Mouse (Mus musculus) liver, adult (tissue): ENCODE data around the gene Cd247.

Experiments
- GATA4 ChIP-seq: IDR thresholded peaks from 2 replicates; pipeline ENCODE4 v1.6.1; 2014; ENCODE audit warnings: mild to moderate bottlenecking, low read length; ENCODE audit not compliant: insufficient replicate concordance

The Cd247 gene

GRCm38 (mm10) chr1:165768894-165769512, 19.5 kb upstream of the Cd247 start:
- 0 out of 2 replicates have a peak, but pooled peaks have one; percentile 14 for TF ChIP-seq GATA4

GRCm38 (mm10) chr1:165770181-165770759, 18.2 kb upstream of the Cd247 start:
- no peak for TF ChIP-seq GATA4

- TF ChIP-seq GATA4: peak; percentile 57; the same call in 1 of the 2 replicates
Measured at GRCm38 (mm10) chr1:165771491-165771897, 17.0 kb upstream of the Cd247 start.

GRCm38 (mm10) chr1:165771998-165772397, 16.5 kb upstream of the Cd247 start:
- no peak for TF ChIP-seq GATA4

- TF ChIP-seq GATA4: no peak
Measured at GRCm38 (mm10) chr1:165775518-165776294, 12.8 kb upstream of the Cd247 start.

GRCm38 (mm10) chr1:165779954-165780585, 8.4 kb upstream of the Cd247 start:
- TF ChIP-seq GATA4: no peak

GRCm38 (mm10) chr1:165780586-165781111, 7.8 kb upstream of the Cd247 start:
- no peak for TF ChIP-seq GATA4

GRCm38 (mm10) chr1:165781426-165781825, 7.1 kb upstream of the Cd247 start:
- TF ChIP-seq GATA4: no peak

GRCm38 (mm10) chr1:165781911-165782310, 6.6 kb upstream of the Cd247 start:
- TF ChIP-seq GATA4: no peak

- no peak for TF ChIP-seq GATA4
Measured at GRCm38 (mm10) chr1:165786296-165786695, 2.2 kb upstream of the Cd247 start.

GRCm38 (mm10) chr1:165789066-165789660, 682 bp downstream of the Cd247 start:
- no peak for TF ChIP-seq GATA4

GRCm38 (mm10) chr1:165789963-165790362, 1.5 kb downstream of the Cd247 start:
- no peak for TF ChIP-seq GATA4

GRCm38 (mm10) chr1:165790461-165791210, 2.2 kb downstream of the Cd247 start:
- TF ChIP-seq GATA4: no peak

GRCm38 (mm10) chr1:165791411-165791810, 2.9 kb downstream of the Cd247 start:
- no peak for TF ChIP-seq GATA4
